Comparison of ENCODE assay signal across 7 mouse cellular contexts in the genomic region with DNA sequence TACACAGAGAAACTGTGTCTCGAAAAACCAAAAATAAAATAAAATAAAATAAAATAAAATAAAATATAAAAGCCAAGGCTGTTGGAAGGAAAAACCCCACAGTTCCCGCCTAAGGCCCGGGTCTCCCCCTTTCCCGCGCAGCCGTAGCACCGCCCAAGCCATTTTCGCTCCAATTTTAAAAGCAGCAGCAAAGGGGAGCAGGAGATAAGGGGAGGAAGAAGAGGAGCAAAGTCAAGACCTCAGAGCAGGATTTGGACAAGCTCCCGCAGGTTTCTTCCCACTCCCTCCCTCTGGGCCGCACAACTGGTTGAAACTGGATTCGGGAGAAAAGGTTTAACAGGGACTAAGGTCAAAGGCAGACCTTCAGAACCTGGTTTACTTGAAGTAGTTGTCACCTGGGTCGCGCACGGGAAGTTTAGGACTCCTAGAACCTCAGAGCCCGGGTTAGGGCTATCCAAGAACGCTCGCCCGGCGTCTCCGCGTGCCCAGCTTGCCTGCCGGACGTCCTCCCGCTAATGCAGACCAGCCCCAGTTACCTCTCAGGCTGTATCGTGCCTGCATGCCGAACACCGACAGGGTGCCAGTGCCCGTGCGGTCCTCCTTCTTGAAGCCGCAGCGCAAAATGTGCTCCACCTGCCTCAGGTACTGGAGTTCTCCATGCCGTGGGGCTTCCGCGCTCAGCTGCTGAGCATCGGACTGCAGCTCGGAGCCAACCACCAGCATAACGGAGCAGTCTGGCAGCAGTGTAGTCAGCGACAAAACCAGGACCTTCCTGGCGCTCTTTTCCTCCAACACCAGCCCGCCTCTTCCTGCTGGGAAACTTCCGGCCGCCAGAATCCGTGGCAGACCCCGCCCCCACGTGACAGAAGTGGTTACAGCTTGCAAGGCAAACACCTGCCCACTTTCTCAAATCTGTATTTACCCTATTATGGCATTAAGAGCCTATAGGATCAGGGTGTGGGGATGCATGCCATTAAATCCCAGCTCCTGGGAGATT. TPM values are rescaled to one million over a fixed set of nuclear protein-coding genes. Genes with fewer than 3 reads are reported as not detected.
DNase-seq lines count a peak whose midpoint lies in the region; ATAC-seq lines count a peak whose summit lies in the region.

A gene (minus strand): TSS at position 793 of the 997 bp plus-strand sequence.

- 1% methylated on average over 45 of the region's 45 CpGs for WGBS in embryonic facial prominence, embryonic 10.5 days
- WGBS in limb, embryonic 10.5 days: 2% methylated on average over 45 of the region's 45 CpGs
- WGBS in midbrain, embryonic 13.5 days: 1% methylated on average over 45 of the region's 45 CpGs

- DNase-seq in adrenal gland, postnatal 14 days: peak; percentile 90
- peak; percentile 93 for DNase-seq in embryonic facial prominence, embryonic 10.5 days (ENCODE audit: low spot score)
- peak; percentile 73 for DNase-seq in kidney, adult 11 months
- DNase-seq in limb, embryonic 10.5 days (ENCODE audit: low spot score): peak; percentile 92
- DNase-seq in spleen, adult 18-20 months: peak; percentile 27 to 50

- H3K36me3 ChIP-seq in embryonic facial prominence, embryonic 10.5 days (replicated peaks): peaks cover 37% of the 10 kb centered on the region
- H3K36me3 ChIP-seq in limb, embryonic 10.5 days: peaks cover 37% of the 10 kb centered on the region
- peaks cover 24% of the 10 kb centered on the region for H3K36me3 ChIP-seq in midbrain, embryonic 13.5 days

- peak within 1 kb of the TSS; percentile 89 for H3K4me3 ChIP-seq in embryonic facial prominence, embryonic 10.5 days
- H3K4me3 ChIP-seq in limb, embryonic 10.5 days: peak within 1 kb of the TSS; percentile 76
- peak within 1 kb of the TSS; percentile 87 for H3K4me3 ChIP-seq in midbrain, embryonic 13.5 days (replicated peaks)

- H3K9ac ChIP-seq in midbrain, embryonic 13.5 days (replicated peaks): peak within 1 kb of the TSS; percentile 82

- ATAC-seq in granulocyte monocyte progenitor cell, adult 5-6 weeks (replicated peaks; ENCODE audit: poor library complexity, severe bottlenecking): peak; percentile 98
- peak; percentile 97 for ATAC-seq in midbrain, embryonic 13.5 days

- H3K27me3 ChIP-seq in embryonic facial prominence, embryonic 10.5 days (replicated peaks; ENCODE audit: low read depth, poor library complexity, severe bottlenecking): no peaks in the 10 kb centered on the region
- H3K27me3 ChIP-seq in limb, embryonic 10.5 days (ENCODE audit: low read depth, poor library complexity, severe bottlenecking): no peaks in the 10 kb centered on the region
- no peaks in the 10 kb centered on the region for H3K27me3 ChIP-seq in midbrain, embryonic 13.5 days

- H3K4me2 ChIP-seq in midbrain, embryonic 13.5 days (replicated peaks): peak within 1 kb of the TSS; percentile 89

- peak within 1 kb of the TSS; percentile 95 for H3K27ac ChIP-seq in embryonic facial prominence, embryonic 10.5 days (replicated peaks)
- peak within 1 kb of the TSS; percentile 94 for H3K27ac ChIP-seq in limb, embryonic 10.5 days
- peak within 1 kb of the TSS; percentile 80 for H3K27ac ChIP-seq in midbrain, embryonic 13.5 days

- no peaks in the 10 kb centered on the region for H3K9me3 ChIP-seq in embryonic facial prominence, embryonic 10.5 days
- H3K9me3 ChIP-seq in limb, embryonic 10.5 days (replicated peaks): no peaks in the 10 kb centered on the region
- no peaks in the 10 kb centered on the region for H3K9me3 ChIP-seq in midbrain, embryonic 13.5 days

- H3K4me1 ChIP-seq in embryonic facial prominence, embryonic 10.5 days: peaks cover 17% of the 10 kb centered on the region
- H3K4me1 ChIP-seq in limb, embryonic 10.5 days: peaks cover 17% of the 10 kb centered on the region
- peaks cover 15% of the 10 kb centered on the region for H3K4me1 ChIP-seq in midbrain, embryonic 13.5 days (replicated peaks)

RNA-seq across cellular contexts. Expression of the gene that starts here (rescaled TPM):
- 38.1 and 51.8 TPM in 2 replicates for total RNA-seq in adrenal gland, postnatal 14 days (2021)
- 379 and 382 TPM in 2 replicates for polyA plus RNA-seq in embryonic facial prominence, embryonic 10.5 days (2016; fragmentation: Nextera tagmentation; extraction: Ambion mirVana)
- 86.1 and 102 TPM in 2 replicates for total RNA-seq in granulocyte monocyte progenitor cell, adult 5-6 weeks (2014; fragmentation: Nextera tagmentation)
- total RNA-seq in granulocyte monocyte progenitor cell, adult 5-6 weeks (2017): 228 and 229 TPM in 2 replicates
- polyA plus RNA-seq in limb, embryonic 10.5 days (2016; fragmentation: Nextera tagmentation; extraction: Ambion mirVana): 404 and 416 TPM in 2 replicates
- polyA plus RNA-seq in midbrain, embryonic 13.5 days (2015; fragmentation: Nextera tagmentation; extraction: Ambion mirVana): 98.4 and 99.3 TPM in 2 replicates

Comparison
In these comparisons a context has a peak if more than half of its experiments do, and no peak if none do; other contexts are left out.
1. Peak in every context shown above with its lines: DNase-seq, ATAC-seq, H3K4me3 ChIP-seq and H3K27ac ChIP-seq.
2. DNase-seq: peak in every context shown above with its lines; median percentile 93 in embryonic facial prominence, embryonic 10.5 days; 92 in limb, embryonic 10.5 days; 90 in adrenal gland, postnatal 14 days; 73 in kidney, adult 11 months; 38 in spleen, adult 18-20 months.